In the genomic region with DNA sequence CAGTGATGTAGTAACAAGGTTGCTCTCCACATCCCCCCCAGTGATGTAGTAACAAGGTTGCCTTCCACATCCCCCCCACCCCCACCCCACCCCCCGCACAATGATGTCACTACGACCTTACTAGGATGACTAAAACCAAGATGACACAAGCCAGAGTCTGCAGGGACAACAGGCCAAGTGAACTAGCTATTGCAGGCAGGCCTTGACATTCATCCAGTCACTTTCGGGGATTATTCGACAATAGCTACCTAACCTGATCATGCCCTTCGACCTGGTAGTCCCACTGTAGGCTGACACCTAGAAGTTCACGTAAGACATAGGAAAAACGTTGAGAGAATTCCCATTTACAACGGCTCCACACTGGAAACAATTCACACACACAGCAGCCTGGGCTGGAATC, we compare ENCODE assay signal across 25 mouse cellular contexts. TPM values are rescaled to one million over a fixed set of nuclear protein-coding genes. Genes with fewer than 3 reads are reported as not detected.
A peak's percentile ranks its signal among the peaks of the same experiment; 100 is the strongest.
DNase-seq lines count a peak whose midpoint lies in the region; ATAC-seq lines count a peak whose summit lies in the region.
"Had no signal": no experiment of that assay in that cellular context is flagged by ENCODE, and none has a peak within 500 bp of the region (broad histone marks: within the 10 kb centered on the region; RNA-seq: fewer than 3 reads in every experiment).

No protein-coding gene starts in this region.

- H3K27me3 ChIP-seq in forebrain, embryonic 12.5 days, result no peaks in the 10 kb centered on the region
- H3K27me3 ChIP-seq: embryonic facial prominence, embryonic 12.5 days; Patski had no signal

- DNase-seq in adrenal gland, adult (ENCODE audit: inconsistent age in 2 of 2, low spot score in 1 of 2), result peak; percentile 52 to 82
- DNase-seq in adrenal gland, postnatal 25 days, result no peak
- peak; percentile 59 for DNase-seq in adrenal gland, adult 8-10 months
- no peak for DNase-seq in adrenal gland, adult 18-20 months (ENCODE audit: low spot score in 2 of 2)
- DNase-seq: B cell, adult 2 months; cerebellum, adult 11-12 months; cerebellum, adult 2 months; cerebellum, adult 9-10 months; cerebellum, postnatal 10 days; cerebellum, postnatal 25 days had no signal

- 96% methylated on average over 8 of the region's 8 CpGs for WGBS in forebrain, embryonic 12.5 days

- H3K27ac ChIP-seq in forebrain, embryonic 12.5 days, result no peak overlapping the region
- H3K27ac ChIP-seq: embryonic facial prominence, embryonic 10.5 days; embryonic facial prominence, embryonic 12.5 days had no signal

- no peak for ATAC-seq in forebrain, embryonic 12.5 days (ENCODE audit: low FRiP score)
- ATAC-seq: activated CD4-positive, CD25-positive, alpha-beta regulatory T cell, adult 4 months; CD4-positive, CD25-positive, alpha-beta regulatory T cell, adult 4 months; forebrain, embryonic 14.5 days; forebrain, embryonic 16.5 days; Patski had no signal

- H3K4me1 ChIP-seq in forebrain, embryonic 12.5 days, result no peaks in the 10 kb centered on the region
- H3K4me1 ChIP-seq: embryonic facial prominence, embryonic 10.5 days; embryonic facial prominence, embryonic 12.5 days had no signal

- H3K36me3 ChIP-seq in forebrain, embryonic 12.5 days (replicated peaks), result no peaks in the 10 kb centered on the region
- H3K36me3 ChIP-seq: embryonic facial prominence, embryonic 10.5 days; embryonic facial prominence, embryonic 12.5 days; G1E had no signal

- no peak overlapping the region for H3K4me3 ChIP-seq in forebrain, embryonic 12.5 days (replicated peaks)
- H3K4me3 ChIP-seq: embryonic facial prominence, embryonic 10.5 days; embryonic facial prominence, embryonic 12.5 days had no signal

- no peaks in the 10 kb centered on the region for H3K9me3 ChIP-seq in forebrain, embryonic 12.5 days
- H3K9me3 ChIP-seq: embryonic facial prominence, embryonic 10.5 days; embryonic facial prominence, embryonic 12.5 days; G1E had no signal

- no peak overlapping the region for H3K4me2 ChIP-seq in forebrain, embryonic 12.5 days
- H3K4me2 ChIP-seq: embryonic facial prominence, embryonic 12.5 days had no signal

- no peak overlapping the region for H3K9ac ChIP-seq in forebrain, embryonic 12.5 days
- H3K9ac ChIP-seq: embryonic facial prominence, embryonic 12.5 days had no signal

RNA-seq across cellular contexts. Expression of a gene that starts 37.6 kb away (rescaled TPM):
- not detected in 2 replicates for total RNA-seq in adrenal gland, postnatal 25 days (2021)
- not detected for total RNA-seq in adrenal gland, adult 8-10 months (2022)
- not detected for total RNA-seq in adrenal gland, adult 18-20 months (2021)
- polyA plus RNA-seq in forebrain, embryonic 12.5 days (2016; fragmentation: Nextera tagmentation; extraction: Ambion mirVana), result not detected in 2 replicates
- total RNA-seq: G1E; gastrocnemius, adult 18-20 months had no signal
- polyA plus RNA-seq: activated CD4-positive, CD25-positive, alpha-beta regulatory T cell, adult 4 months; CD4-positive, CD25-positive, alpha-beta regulatory T cell, adult 4 months; cerebellum, adult 2 months; cortical plate, adult 2 months; embryonic facial prominence, embryonic 10.5 days; embryonic facial prominence, embryonic 12.5 days; embryonic facial prominence, embryonic 14.5 days; forebrain, embryonic 11.5 days; forebrain, embryonic 14.5 days; forebrain, embryonic 16.5 days; frontal cortex, adult 2 months; G1E; Patski had no signal

RNA-seq across cellular contexts. Expression of a gene that starts 41.6 kb away (rescaled TPM):
- not detected in 2 replicates for total RNA-seq in adrenal gland, postnatal 25 days (2021)
- under 1 TPM in 1 of 4 experiments, not detected in 3; 0.17 TPM for total RNA-seq in adrenal gland, adult 8-10 months (2022)
- under 1 TPM in 1 of 2 experiments, not detected in 1; 0.17 TPM for total RNA-seq in adrenal gland, adult 18-20 months (2021)
- not detected in 2 replicates for polyA plus RNA-seq in forebrain, embryonic 12.5 days (2016; fragmentation: Nextera tagmentation; extraction: Ambion mirVana)
- total RNA-seq: CH12.LX; G1E; gastrocnemius, adult 18-20 months had no signal
- polyA plus RNA-seq: activated CD4-positive, CD25-positive, alpha-beta regulatory T cell, adult 4 months; CD4-positive, CD25-positive, alpha-beta regulatory T cell, adult 4 months; cortical plate, adult 2 months; embryonic facial prominence, embryonic 10.5 days; embryonic facial prominence, embryonic 12.5 days; embryonic facial prominence, embryonic 14.5 days; forebrain, embryonic 11.5 days; forebrain, embryonic 14.5 days; forebrain, embryonic 16.5 days; G1E; Patski had no signal

RNA-seq across cellular contexts. Expression of a gene that starts 53.6 kb away (rescaled TPM):
- 0.27 TPM in 1 of 2 replicates, not detected in the other for total RNA-seq in adrenal gland, postnatal 25 days (2021)
- under 1 TPM; 0.12 to 0.80 (median 0.63) TPM for total RNA-seq in adrenal gland, adult 8-10 months (2022)
- under 1 TPM; 0.20 to 0.26 TPM for total RNA-seq in adrenal gland, adult 18-20 months (2021)
- polyA plus RNA-seq in forebrain, embryonic 12.5 days (2016; fragmentation: Nextera tagmentation; extraction: Ambion mirVana), result not detected in 2 replicates
- total RNA-seq: gastrocnemius, adult 18-20 months had no signal
- polyA plus RNA-seq: CD4-positive, CD25-positive, alpha-beta regulatory T cell, adult 4 months; embryonic facial prominence, embryonic 10.5 days; forebrain, embryonic 11.5 days; forebrain, embryonic 14.5 days; G1E had no signal

Comparison
In these comparisons a context has a peak if more than half of its experiments do, and no peak if none do; other contexts are left out.
1. DNase-seq: peak in adrenal gland, adult (2 of 2) and adrenal gland, adult 8-10 months (single experiment); none in adrenal gland, postnatal 25 days (single experiment) and adrenal gland, adult 18-20 months (0 of 2).